Mouse (Mus musculus) brain, embryonic 14.5 days (tissue): Measurements from ENCODE around the gene 1700025G04Rik. TPM values are rescaled to one million over a fixed set of nuclear protein-coding genes. Genes with fewer than 3 reads are reported as not detected.

ENCODE experiments used
- DNase-seq: peaks from one replicate; pipeline ENCODE4 v3.0.0-alpha.2; 2011; ENCODE audit warnings: low read depth
- CTCF ChIP-seq: fragments of 200-500 bp; IDR thresholded peaks from 2 replicates; pipeline ENCODE4 v1.5.1; 2012; ENCODE audit warnings: inconsistent platforms, mild to moderate bottlenecking, moderate library complexity, borderline replicate concordance; ENCODE audit not compliant: insufficient read depth, insufficient read length; ENCODE audit errors: extremely low read depth
- POLR2A ChIP-seq: fragments of 200-500 bp; IDR thresholded peaks from 2 replicates; pipeline ENCODE4 v1.6.1; 2012; ENCODE audit warnings: mild to moderate bottlenecking, inconsistent platforms, borderline replicate concordance; ENCODE audit not compliant: poor library complexity, insufficient read depth, insufficient read length, severe bottlenecking; ENCODE audit errors: extremely low read depth
- polyA plus RNA-seq: library from polyadenylated mRNA; depleted of rRNA; stranded (reverse); fragments of >200 nt; gene quantifications from 2 replicates; pipeline ENCODE4 v1.2.3, GENCODE M21; 2012

The 1700025G04Rik gene
- polyA plus RNA-seq, 1 experiment: 26.3 TPM

GRCm38 (mm10) chr1:152020070-152020469 lies 69.9 kb downstream of the 1700025G04Rik start:
- TF ChIP-seq POLR2A (no peak), CTCF (no peak)

GRCm38 (mm10) chr1:152019196-152019595 lies 70.7 kb downstream of the 1700025G04Rik start:
- no peak for TF ChIP-seq CTCF
- DNase-seq: peak; percentile 70

More at GRCm38 (mm10) chr1:152020070-152020469, 69.9 kb downstream of the 1700025G04Rik start:
- DNase-seq: no peak

DNA sequence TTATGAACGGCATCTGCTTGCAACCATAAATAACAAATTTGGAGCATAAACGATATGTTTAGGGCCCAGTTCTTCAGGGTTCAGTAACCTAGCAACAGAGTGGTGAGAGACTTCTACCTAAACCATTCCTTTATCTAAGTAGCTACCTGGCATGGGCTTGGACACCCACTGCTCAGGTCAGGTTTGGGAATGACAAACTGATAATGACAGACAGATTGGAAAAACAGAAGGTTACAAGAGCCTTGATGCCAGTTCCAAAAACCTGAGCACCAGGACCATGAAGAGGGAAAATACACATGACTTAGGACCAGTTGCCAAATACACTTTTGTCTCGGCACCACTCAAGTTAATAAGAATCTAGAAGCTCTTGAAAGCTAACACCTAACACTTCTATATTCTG lies 71.6 kb downstream of the 1700025G04Rik start:
- TF ChIP-seq POLR2A: no peak
- TF ChIP-seq CTCF: no peak
- DNase-seq: no peak

DNA sequence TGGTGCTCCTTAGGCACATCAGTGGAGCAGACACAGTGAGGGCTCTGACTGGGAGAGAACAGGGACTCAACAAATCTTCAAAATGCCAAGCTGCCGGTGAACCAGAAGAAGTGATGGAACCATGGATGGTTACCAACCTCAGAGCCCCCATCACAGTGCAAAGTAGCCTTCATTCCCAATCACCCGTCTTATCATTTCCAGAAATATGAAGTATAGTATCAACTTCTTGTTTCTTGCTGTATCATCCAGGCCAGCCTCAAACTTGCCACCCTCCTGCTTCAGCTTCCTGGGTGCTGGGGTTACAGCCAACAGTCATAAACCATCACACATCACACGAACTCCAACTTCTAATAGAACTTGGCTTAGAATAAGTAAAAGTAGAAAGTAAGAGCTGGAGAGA lies 73.3 kb downstream of the 1700025G04Rik start:
- DNase-seq: no peak
- TF ChIP-seq CTCF (no peak), POLR2A (no peak)

DNA sequence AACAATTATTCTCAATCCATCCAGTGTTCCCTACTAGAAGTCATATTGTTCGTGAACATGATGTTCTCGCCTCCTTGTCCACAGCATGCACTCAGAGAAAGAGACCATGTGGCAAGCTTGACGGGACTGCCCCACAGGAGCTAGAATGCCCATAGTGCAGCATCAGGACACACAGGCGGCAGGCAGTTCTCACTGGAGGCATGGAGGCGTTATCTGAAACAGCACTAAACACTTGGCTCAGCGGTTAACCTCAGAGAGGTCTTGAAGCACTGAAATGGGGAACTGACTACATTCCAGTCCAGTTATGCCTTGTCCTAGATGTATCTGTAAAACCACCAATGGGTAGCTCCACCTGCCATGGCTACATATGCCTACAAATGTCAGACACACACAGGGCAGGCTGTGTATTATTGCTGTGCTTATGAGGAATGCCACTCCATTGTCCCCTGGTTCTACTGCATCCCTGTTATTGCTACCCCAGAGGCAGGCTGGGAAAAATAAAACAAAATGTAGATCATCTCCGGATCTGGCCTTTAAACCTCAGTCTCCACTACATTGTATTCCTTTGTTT lies 74.3 kb downstream of the 1700025G04Rik start:
- TF ChIP-seq POLR2A (no peak), CTCF (no peak)
- no peak for DNase-seq

DNA sequence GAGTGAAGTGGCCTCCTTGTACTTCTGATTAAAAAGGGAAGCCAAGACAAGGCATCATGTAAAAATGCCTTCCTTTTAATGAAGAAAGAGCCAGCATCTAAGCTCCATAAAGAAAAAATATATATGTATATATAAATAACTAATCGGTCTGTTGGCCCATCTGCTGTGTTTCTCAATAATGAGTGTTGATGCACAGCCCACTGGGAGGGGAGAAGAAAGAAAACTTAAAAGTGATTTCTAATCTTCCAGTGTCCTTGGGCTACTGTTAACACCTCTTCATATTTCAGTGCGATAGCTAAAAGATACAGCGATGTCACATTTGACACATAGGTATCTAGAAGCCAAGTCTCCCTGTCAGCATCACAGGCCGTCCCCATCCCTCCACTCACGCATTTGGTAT lies 78.2 kb downstream of the 1700025G04Rik start:
- TF ChIP-seq CTCF (no peak), POLR2A (no peak)
- peak; percentile 64 for DNase-seq

GRCm38 (mm10) chr1:152010251-152010980 lies 79.5 kb downstream of the 1700025G04Rik start:
- peak; percentile 66 for DNase-seq
- TF ChIP-seq CTCF: no peak
- TF ChIP-seq POLR2A: no peak

GRCm38 (mm10) chr1:152008473-152008991 lies 81.4 kb downstream of the 1700025G04Rik start:
- TF ChIP-seq POLR2A (no peak), CTCF (no peak)
- DNase-seq: no peak

DNA sequence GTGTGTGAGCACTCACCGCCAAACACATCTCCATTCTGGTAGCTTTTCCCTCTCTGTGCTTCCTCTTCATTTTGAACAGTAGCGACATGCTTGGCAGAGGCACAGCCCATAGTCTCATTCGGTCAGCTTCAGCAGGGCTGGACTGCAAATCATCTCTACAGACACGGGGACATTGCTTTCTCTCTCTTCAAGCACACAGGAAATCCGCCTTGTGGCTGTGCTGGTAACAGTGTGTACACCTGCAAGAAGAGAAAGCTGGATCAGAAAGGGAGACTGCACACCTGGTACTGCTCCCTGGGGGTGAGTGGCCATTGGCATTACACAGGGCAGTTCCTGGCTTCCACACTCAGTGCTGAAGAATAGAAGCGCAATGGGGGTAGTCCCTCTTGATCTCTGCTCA lies 83.4 kb downstream of the 1700025G04Rik start:
- TF ChIP-seq CTCF (no peak), POLR2A (no peak)
- no peak for DNase-seq

DNA sequence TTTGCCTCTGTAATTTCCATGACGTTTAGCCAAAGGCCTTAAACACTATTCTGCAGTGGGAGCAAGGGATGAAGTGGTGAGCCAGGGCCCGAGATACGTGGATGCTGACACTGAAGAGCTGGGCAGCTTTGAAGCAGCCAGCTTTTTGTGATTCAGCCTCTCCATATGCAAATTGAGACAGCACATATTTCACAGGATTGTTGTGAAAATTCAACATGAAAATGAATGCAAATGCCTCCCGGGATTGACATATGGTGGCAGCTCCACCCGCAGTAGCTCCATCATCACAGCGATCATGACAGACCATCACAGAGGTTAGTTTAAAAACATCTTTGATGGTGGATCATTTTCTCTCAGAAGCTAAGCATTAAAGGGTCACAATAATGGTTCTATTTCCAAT lies 85.4 kb downstream of the 1700025G04Rik start:
- peak; percentile 85 for DNase-seq
- no peak for TF ChIP-seq POLR2A
- TF ChIP-seq CTCF: no peak

- TF ChIP-seq POLR2A (no peak), CTCF (no peak)
- no peak for DNase-seq
Observed at GRCm38 (mm10) chr1:152000461-152000860, 89.5 kb downstream of the 1700025G04Rik start.

DNA sequence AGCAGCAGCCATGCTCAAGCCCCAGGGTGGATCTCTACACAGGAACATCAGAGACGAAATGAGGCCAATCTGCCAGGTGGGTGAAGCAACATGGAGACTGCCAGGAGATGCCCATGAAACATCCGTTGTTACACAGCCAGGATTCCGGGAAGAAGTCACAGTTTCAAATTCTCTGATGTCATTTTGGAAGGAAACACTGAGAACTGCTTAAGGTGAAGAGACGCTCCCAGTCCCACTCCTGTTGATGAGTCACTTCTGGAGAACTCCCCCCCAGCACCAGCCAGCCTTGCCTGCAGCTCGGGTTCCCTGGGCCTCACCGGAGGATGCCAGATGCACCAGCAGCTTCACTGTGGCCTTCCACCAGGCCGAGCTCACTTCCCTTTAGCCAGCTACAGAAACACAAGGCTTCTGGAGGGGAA lies 90.5 kb downstream of the 1700025G04Rik start:
- no peak for DNase-seq
- no peak for TF ChIP-seq CTCF
- TF ChIP-seq POLR2A: no peak

DNA sequence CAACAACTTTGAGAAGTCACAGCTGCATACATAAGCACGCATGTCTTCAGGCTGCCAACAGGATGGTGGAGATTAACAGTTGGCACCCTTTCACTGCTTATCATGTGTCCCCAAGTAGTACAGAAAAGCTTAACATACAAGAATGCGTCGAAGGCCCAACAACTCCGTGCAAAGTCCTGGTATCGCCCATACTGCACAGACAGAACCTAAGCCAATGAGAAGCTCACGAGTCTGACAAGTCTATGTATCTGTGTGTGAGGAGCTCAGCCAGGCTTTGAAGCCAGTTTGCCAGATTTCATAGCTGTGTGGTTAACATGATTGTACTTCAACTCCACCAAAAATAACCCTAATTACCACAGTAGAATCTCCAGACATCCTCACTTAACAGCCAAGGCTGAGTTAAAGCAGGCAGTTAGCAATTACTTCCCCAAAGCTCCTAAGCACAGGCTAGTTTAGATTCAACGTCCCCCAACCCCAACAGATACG lies 91.2 kb downstream of the 1700025G04Rik start:
- TF ChIP-seq CTCF (no peak), POLR2A (no peak)
- peak; percentile 67 for DNase-seq
